Mouse (Mus musculus): ENCODE measurements around the gene Maml3. TPM values are rescaled to one million over a fixed set of nuclear protein-coding genes. Genes with fewer than 3 reads are reported as not detected.
A peak's percentile ranks its signal among the peaks of the same experiment; 100 is the strongest.

Maml3 gene
- polyA plus RNA-seq, 1 experiment from 2014 or later, result 3.6 TPM

DNA sequence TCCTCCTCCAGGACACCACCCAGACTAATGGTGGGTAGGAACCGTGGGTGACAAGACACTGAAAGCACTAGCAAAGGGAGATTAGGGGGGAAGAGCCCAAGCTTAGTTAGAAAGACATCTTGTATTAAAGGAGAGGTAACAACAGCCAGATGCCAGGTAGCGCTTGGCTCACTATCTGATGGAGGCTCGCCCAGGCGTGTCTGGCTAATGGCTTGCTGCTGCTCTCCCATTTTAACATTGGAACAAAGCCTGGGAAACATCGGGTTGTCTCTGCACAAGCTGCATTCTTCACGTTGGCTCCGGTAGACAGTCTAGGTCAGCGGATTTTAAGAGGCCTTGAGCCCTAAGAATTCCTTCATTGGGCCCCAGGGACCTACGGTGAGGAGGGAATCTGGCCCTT is 10.5 kb upstream of the Maml3 start:
- H3K36me3 ChIP-seq (ENCODE audit: control insufficient read depth, insufficient read depth, low read length), result no peaks in the 10 kb centered on the region
- H3K4me1 ChIP-seq (ENCODE audit: control insufficient read depth, insufficient read depth, low read length), result no peaks in the 10 kb centered on the region
- ATAC-seq, result no peak
- no peak overlapping the region for H3K9ac ChIP-seq (ENCODE audit: low read depth, low read length)
- 73% methylated on average over 9 of the region's 9 CpGs for WGBS
- no peaks in the 10 kb centered on the region for H3K9me3 ChIP-seq (ENCODE audit: control insufficient read depth, low read length)
- no peak overlapping the region for H3K27ac ChIP-seq (ENCODE audit: low read length)
- no peak overlapping the region for H3K4me3 ChIP-seq (ENCODE audit: low read length)
- no peak overlapping the region for H3K4me2 ChIP-seq (ENCODE audit: low read depth, low read length)
- no peaks in the 10 kb centered on the region for H3K27me3 ChIP-seq (replicated peaks; ENCODE audit: control insufficient read depth, insufficient read depth, low read length)

DNA sequence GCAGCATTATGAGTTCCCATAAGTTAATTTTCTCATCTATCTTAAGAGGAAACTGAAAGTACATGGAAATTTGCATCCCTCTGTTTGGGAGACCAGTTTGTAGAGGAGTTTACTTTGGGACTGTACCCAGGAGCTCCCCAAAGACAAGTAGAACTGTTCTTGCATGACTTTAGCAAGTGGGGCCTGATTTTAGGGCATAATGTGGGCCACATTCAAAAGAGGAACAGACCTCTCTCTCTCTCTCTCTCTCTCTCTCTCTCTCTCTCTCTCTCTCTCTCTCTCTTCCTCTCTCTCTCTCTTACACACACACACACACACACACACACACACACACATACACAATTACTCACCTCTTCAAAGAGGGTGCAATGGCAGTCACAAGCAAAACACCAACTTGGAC is 3.2 kb upstream of the Maml3 start:
- Histone ChIP-seq H3K4me3 (ENCODE audit: low read length) (no peak overlapping the region), H3K27me3 (replicated peaks; ENCODE audit: control insufficient read depth, insufficient read depth, low read length) (no peaks in the 10 kb centered on the region), H3K9me3 (ENCODE audit: control insufficient read depth, low read length) (no peaks in the 10 kb centered on the region), H3K36me3 (ENCODE audit: control insufficient read depth, insufficient read depth, low read length) (no peaks in the 10 kb centered on the region), H3K4me2 (ENCODE audit: low read depth, low read length) (no peak overlapping the region), H3K27ac (ENCODE audit: low read length) (no peak overlapping the region), H3K4me1 (ENCODE audit: control insufficient read depth, insufficient read depth, low read length) (0 out of 2 replicates have a peak, but pooled peaks cover 3% of the 10 kb centered on the region), H3K9ac (ENCODE audit: low read depth, low read length) (no peak overlapping the region)
- no peak for ATAC-seq

DNA sequence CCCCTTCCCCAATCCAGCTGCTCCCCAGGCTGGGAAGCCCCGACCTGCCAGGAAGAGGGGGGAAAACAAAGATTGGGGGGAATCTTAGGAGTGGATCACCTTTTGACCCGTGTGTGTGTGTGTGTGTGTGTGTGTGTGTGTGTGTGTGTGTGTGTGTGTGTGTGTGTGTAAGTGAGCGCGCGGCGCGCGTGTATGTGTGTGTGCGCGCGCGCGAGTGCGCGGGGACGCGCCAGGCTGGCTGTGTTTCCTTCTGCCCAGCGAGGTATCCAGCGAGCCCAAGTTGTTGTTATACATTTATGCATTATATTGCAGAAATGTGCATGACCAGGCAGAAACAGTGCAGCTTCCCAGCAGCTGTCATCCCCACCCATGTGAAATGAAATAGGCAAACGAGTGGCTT is 280 bp upstream of the Maml3 start:
- Histone ChIP-seq H3K4me3 (ENCODE audit: low read length) (peak overlapping the region; percentile 92), H3K36me3 (ENCODE audit: control insufficient read depth, insufficient read depth, low read length) (no peaks in the 10 kb centered on the region), H3K9me3 (ENCODE audit: control insufficient read depth, low read length) (no peaks in the 10 kb centered on the region), H3K27me3 (replicated peaks; ENCODE audit: control insufficient read depth, insufficient read depth, low read length) (no peaks in the 10 kb centered on the region), H3K27ac (ENCODE audit: low read length) (peak overlapping the region; percentile 71), H3K9ac (ENCODE audit: low read depth, low read length) (peak overlapping the region; percentile 95), H3K4me2 (ENCODE audit: low read depth, low read length) (peak overlapping the region; percentile 89), H3K4me1 (ENCODE audit: control insufficient read depth, insufficient read depth, low read length) (peaks cover 13% of the 10 kb centered on the region)
- ATAC-seq, result no peak
- 1% methylated on average over 16 of the region's 20 CpGs for WGBS

DNA sequence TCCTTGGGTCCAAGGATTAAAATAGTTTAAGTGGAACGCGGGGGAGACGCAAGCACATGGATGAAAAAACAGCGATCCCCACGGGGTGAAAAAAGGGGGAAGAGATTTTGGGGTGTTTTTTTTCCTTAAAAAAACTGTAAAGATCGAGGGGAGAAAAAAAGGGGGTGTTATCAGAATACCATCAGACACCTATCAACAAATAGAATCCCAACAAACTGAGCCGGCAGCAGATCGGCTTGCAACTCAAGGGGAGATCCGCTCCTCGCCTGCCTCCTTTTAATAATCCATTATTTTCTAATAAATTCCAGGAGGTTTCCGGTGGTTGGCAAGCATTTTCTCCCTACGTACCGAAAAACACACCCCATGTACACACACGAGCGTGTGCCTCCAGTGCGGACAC is 668 bp downstream of the Maml3 start:
- peak overlapping the region; percentile 99 for H3K27ac ChIP-seq (ENCODE audit: low read length)
- WGBS, result under 1% methylated on average over 16 of the region's 16 CpGs
- no peak for ATAC-seq
- peaks cover 14% of the 10 kb centered on the region for H3K4me1 ChIP-seq (ENCODE audit: control insufficient read depth, insufficient read depth, low read length)
- peak overlapping the region; percentile 95 for H3K9ac ChIP-seq (ENCODE audit: low read depth, low read length)
- no peaks in the 10 kb centered on the region for H3K9me3 ChIP-seq (ENCODE audit: control insufficient read depth, low read length)
- H3K36me3 ChIP-seq (ENCODE audit: control insufficient read depth, insufficient read depth, low read length), result no peaks in the 10 kb centered on the region
- no peaks in the 10 kb centered on the region for H3K27me3 ChIP-seq (replicated peaks; ENCODE audit: control insufficient read depth, insufficient read depth, low read length)
- H3K4me3 ChIP-seq (ENCODE audit: low read length), result peak overlapping the region; percentile 92
- peak overlapping the region; percentile 89 for H3K4me2 ChIP-seq (ENCODE audit: low read depth, low read length)

DNA sequence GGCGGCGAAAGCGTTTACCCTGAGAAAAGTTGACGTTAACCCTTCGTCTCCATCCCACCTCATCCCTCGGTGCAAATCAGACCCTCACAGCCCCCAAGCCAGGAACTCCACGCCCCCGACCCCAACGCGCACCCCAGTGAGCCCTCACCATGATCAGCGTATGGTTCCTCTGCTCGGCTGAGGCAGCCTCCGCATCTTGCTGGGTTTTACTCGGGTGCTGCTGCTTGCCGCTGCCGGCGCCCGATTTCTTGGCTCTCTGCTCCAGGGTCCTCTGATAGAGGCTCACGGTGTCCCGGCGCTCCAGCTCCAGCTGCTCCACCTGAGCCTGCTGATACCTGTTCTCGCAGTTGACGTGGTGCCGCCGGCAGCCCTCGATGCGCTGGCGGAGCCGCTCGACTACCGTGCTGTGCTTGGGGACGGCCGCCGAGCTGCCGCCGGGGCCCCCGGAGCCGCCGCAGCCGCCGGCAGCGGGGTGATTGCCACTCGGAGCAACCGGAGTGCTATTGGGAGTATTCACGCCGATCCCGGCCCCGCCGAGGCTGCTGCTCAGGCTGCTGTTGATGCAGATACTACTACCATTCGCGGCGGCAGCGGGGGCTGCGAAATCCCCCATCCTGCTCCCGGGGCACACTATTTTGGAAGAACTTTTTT is 1.2 kb downstream of the Maml3 start:
- Histone ChIP-seq H3K4me2 (ENCODE audit: low read depth, low read length) (peak overlapping the region; percentile 89), H3K4me3 (ENCODE audit: low read length) (peak overlapping the region; percentile 92), H3K9me3 (ENCODE audit: control insufficient read depth, low read length) (no peaks in the 10 kb centered on the region), H3K27me3 (replicated peaks; ENCODE audit: control insufficient read depth, insufficient read depth, low read length) (no peaks in the 10 kb centered on the region), H3K36me3 (ENCODE audit: control insufficient read depth, insufficient read depth, low read length) (no peaks in the 10 kb centered on the region), H3K27ac (ENCODE audit: low read length) (peak overlapping the region; percentile 99), H3K9ac (ENCODE audit: low read depth, low read length) (peak overlapping the region; percentile 95), H3K4me1 (ENCODE audit: control insufficient read depth, insufficient read depth, low read length) (peaks cover 17% of the 10 kb centered on the region)
- WGBS, result under 1% methylated on average over 55 of the region's 55 CpGs
- no peak for ATAC-seq

DNA sequence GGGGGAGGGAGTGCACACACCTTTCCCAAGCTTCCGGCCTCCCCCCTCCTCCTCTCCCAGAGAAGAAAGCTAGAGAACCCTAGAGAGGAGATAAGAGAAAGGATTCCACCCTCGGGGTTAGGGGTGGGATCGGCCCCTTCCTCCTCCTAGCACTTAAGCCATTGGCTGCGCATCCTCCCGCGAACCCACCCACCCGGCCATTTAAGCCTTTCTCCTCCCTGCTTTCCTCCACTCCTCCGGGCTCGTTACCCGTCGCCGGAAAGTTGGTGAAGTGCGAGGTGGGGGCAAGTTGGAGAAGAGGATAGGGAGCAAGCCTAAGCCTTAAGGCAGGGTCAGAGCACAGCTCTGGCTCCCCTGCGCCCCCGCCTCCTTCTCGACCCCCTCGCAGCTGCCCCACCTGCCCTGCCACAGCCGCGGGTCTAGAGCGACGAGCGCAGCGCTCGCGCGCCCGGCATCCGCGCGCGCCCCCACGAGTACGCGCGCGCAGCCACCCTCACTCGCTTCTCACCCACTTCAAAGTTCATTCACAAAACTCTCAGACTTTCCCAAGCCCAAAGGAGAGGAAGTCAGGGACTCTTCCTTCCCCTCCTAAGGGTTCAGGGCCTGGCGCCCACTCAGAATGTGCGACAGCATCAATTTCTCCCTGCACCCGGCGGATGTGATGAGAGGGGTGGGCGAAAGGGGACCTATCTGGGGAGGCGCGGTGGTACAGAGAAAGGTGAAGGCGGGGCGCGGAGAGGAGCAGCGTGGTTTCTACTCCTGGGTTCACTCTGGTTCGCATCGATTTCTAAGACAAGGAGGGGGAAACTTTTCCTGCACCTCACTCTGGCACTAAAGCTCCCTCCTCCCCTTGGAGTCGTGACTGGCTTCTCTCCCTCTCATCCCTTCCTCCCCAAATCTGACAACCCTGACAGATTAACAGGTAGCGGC is 2.0 kb downstream of the Maml3 start:
- H3K4me3 ChIP-seq (ENCODE audit: low read length), result peak overlapping the region; percentile 92
- ATAC-seq, result peak; percentile 81
- WGBS, result under 1% methylated on average over 52 of the region's 52 CpGs

DNA sequence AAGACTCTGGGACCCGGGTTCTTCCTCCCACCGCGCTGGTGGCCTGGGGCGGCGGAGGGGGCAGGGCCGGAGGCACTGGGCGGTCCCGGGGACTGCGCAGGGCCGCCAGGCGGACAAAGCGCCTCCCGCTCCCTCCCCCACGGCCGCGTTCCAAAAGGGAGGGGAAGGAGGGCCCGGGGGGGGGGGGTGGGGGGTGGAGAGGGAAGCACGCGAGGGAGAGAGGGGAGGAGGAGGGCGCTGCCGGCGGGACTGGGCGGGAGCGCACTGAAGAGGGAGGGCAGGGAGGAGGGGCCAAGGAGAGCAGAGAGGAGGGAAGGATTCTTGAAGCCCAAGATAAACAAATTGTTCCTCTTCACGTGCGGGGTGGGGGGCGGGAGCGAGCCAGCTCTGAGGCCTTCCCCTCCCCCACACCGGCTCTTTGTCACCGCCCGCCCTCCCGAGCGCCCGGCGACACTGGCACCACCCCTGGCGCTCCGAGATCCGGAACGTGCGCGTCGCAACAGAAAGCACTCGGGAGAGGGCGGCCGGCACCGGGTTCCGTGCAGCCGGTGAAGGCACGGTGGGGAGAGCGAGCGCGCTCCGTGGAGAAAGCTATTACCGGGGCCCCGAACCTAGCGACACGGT is 2.8 kb downstream of the Maml3 start:
- no peaks in the 10 kb centered on the region for H3K9me3 ChIP-seq (ENCODE audit: control insufficient read depth, low read length)
- H3K4me2 ChIP-seq (ENCODE audit: low read depth, low read length), result peak overlapping the region; percentile 89
- H3K4me1 ChIP-seq (ENCODE audit: control insufficient read depth, insufficient read depth, low read length), result peaks cover 17% of the 10 kb centered on the region
- peak overlapping the region; percentile 95 for H3K9ac ChIP-seq (ENCODE audit: low read depth, low read length)
- peak overlapping the region; percentile 92 for H3K4me3 ChIP-seq (ENCODE audit: low read length)
- H3K27ac ChIP-seq (ENCODE audit: low read length), result peak overlapping the region; percentile 99
- no peaks in the 10 kb centered on the region for H3K36me3 ChIP-seq (ENCODE audit: control insufficient read depth, insufficient read depth, low read length)
- no peaks in the 10 kb centered on the region for H3K27me3 ChIP-seq (replicated peaks; ENCODE audit: control insufficient read depth, insufficient read depth, low read length)
- ATAC-seq, result peak; percentile 83
- 0% methylated on average over 45 of the region's 57 CpGs for WGBS

More for the DNA sequence above, 2.0 kb downstream of the Maml3 start:
- Histone ChIP-seq H3K27ac (ENCODE audit: low read length) (peak overlapping the region; percentile 99), H3K9ac (ENCODE audit: low read depth, low read length) (peak overlapping the region; percentile 95), H3K27me3 (replicated peaks; ENCODE audit: control insufficient read depth, insufficient read depth, low read length) (no peaks in the 10 kb centered on the region), H3K4me2 (ENCODE audit: low read depth, low read length) (peak overlapping the region; percentile 89), H3K4me1 (ENCODE audit: control insufficient read depth, insufficient read depth, low read length) (peaks cover 17% of the 10 kb centered on the region), H3K36me3 (ENCODE audit: control insufficient read depth, insufficient read depth, low read length) (no peaks in the 10 kb centered on the region), H3K9me3 (ENCODE audit: control insufficient read depth, low read length) (no peaks in the 10 kb centered on the region)

DNA sequence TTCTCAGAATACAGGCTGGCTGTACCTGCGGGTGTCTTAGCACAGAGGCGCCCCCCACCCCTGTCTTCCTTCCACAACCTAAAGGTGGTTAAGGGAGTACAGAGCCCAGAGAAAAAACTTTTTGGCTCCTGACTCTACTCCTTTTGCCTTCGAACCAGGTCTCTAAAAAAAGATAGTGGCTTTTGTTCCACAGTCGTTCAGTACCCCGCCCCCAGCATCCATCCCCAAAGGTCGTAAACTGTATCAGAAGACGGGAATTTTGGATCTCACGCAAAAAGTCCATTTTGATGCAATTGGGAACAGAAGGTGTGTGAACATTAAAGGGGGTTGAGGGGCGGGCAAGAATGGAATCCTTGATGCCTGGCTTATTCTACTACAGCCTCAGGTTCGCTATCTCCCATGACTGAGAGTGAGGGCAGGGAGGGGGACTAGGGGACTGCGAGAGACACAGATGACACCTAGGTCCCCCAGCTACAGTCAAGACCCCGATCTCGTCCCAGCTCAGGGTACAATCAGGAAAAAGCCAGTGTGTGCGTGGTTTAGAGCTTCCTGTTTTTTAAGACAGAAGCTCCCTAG is 3.4 kb downstream of the Maml3 start:
- Histone ChIP-seq H3K36me3 (ENCODE audit: control insufficient read depth, insufficient read depth, low read length) (no peaks in the 10 kb centered on the region), H3K9ac (ENCODE audit: low read depth, low read length) (peak overlapping the region; percentile 95), H3K4me3 (ENCODE audit: low read length) (peak overlapping the region; percentile 92), H3K27me3 (replicated peaks; ENCODE audit: control insufficient read depth, insufficient read depth, low read length) (no peaks in the 10 kb centered on the region), H3K9me3 (ENCODE audit: control insufficient read depth, low read length) (no peaks in the 10 kb centered on the region), H3K27ac (ENCODE audit: low read length) (peak overlapping the region; percentile 99), H3K4me1 (ENCODE audit: control insufficient read depth, insufficient read depth, low read length) (peaks cover 17% of the 10 kb centered on the region), H3K4me2 (ENCODE audit: low read depth, low read length) (peak overlapping the region; percentile 89)
- 1% methylated on average over 14 of the region's 14 CpGs for WGBS
- no peak; the same call in 1 of the 2 replicates for ATAC-seq

DNA sequence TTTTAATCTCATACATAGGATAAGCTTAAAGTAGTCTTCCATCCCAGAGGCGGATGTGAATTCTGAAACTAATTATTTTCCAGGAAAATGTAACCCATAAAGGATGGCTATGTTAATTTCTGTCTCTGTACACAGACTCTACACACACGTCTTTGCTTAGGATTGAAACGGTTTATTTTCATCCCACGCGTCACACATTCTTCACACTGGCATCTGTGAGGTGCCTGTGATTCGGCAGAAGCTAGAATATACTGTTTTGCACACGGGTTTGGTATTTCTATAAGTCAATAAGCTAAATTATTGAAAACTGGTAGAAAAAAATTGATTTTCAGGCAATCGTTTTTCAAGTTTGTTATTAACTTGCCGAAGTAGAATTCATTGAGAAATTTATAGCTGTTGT is 4.0 kb downstream of the Maml3 start:
- Histone ChIP-seq H3K4me1 (ENCODE audit: control insufficient read depth, insufficient read depth, low read length) (peaks cover 17% of the 10 kb centered on the region), H3K4me3 (ENCODE audit: low read length) (no peak overlapping the region), H3K4me2 (ENCODE audit: low read depth, low read length) (peak overlapping the region; percentile 89; the same call in 1 of the 2 replicates), H3K9ac (ENCODE audit: low read depth, low read length) (no peak overlapping the region), H3K9me3 (ENCODE audit: control insufficient read depth, low read length) (no peaks in the 10 kb centered on the region), H3K27me3 (replicated peaks; ENCODE audit: control insufficient read depth, insufficient read depth, low read length) (no peaks in the 10 kb centered on the region), H3K27ac (ENCODE audit: low read length) (peak overlapping the region; percentile 99; the same call in 1 of the 2 replicates), H3K36me3 (ENCODE audit: control insufficient read depth, insufficient read depth, low read length) (no peaks in the 10 kb centered on the region)
- WGBS, result 31% methylated on average over 9 of the region's 9 CpGs
- ATAC-seq, result no peak

Data from intestine, embryonic 16.5 days (tissue).